Mouse (Mus musculus): ENCODE results near the gene Nos3. TPM values are rescaled to one million over a fixed set of nuclear protein-coding genes. Genes with fewer than 3 reads are reported as not detected.
A peak's percentile ranks its signal among the peaks of the same experiment; 100 is the strongest.

The Nos3 gene
- polyA plus RNA-seq, 1 experiment from 2014 or later = 9.8 TPM

GRCm38 (mm10) chr5:24425421-24426036, 60.9 kb downstream of the Nos3 start:
- Histone ChIP-seq H3K27me3 (peaks cover 22% of the 10 kb centered on the region), H3K36me3 (peaks cover 17% of the 10 kb centered on the region), H3K4me1 (replicated peaks) (peaks cover 58% of the 10 kb centered on the region), H3K4me2 (peak overlapping the region; percentile 83), H3K9me3 (no peaks in the 10 kb centered on the region), H3K4me3 (peak overlapping the region; percentile 64), H3K27ac (peak overlapping the region; percentile 93), H3K9ac (peak overlapping the region; percentile 81)
- under 1% methylated on average over 30 of the region's 30 CpGs for WGBS
- no peak for ATAC-seq (ENCODE audit: low FRiP score)

DNA sequence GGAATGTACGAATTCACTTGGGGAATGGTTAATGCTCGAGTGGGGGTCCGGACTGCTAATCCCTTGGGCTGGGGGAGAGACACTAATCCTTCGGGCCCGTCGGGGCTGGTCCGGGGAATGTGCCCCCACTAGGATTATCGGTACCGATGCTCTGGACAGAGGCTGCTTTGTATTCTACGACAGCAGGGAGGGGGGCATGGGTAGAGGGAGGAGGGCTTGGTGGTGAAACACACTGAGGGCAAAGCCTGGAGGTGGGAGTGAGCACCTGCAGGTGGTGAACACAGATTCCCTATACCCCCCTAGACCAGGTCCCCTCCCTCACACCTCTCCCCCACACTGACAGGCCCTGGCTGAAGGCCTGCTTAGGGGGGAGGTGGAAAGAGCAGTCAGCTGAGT, 61.4 kb downstream of the Nos3 start:
- H3K27me3 ChIP-seq = peaks cover 22% of the 10 kb centered on the region
- no peak overlapping the region for H3K27ac ChIP-seq
- H3K4me3 ChIP-seq = peak overlapping the region; percentile 64
- peaks cover 16% of the 10 kb centered on the region for H3K36me3 ChIP-seq
- 2% methylated on average over 10 of the region's 10 CpGs for WGBS
- ATAC-seq (ENCODE audit: low FRiP score) = no peak
- H3K9me3 ChIP-seq = no peaks in the 10 kb centered on the region
- H3K4me2 ChIP-seq = peak overlapping the region; percentile 83
- peaks cover 58% of the 10 kb centered on the region for H3K4me1 ChIP-seq (replicated peaks)
- peak overlapping the region; percentile 81 for H3K9ac ChIP-seq

DNA sequence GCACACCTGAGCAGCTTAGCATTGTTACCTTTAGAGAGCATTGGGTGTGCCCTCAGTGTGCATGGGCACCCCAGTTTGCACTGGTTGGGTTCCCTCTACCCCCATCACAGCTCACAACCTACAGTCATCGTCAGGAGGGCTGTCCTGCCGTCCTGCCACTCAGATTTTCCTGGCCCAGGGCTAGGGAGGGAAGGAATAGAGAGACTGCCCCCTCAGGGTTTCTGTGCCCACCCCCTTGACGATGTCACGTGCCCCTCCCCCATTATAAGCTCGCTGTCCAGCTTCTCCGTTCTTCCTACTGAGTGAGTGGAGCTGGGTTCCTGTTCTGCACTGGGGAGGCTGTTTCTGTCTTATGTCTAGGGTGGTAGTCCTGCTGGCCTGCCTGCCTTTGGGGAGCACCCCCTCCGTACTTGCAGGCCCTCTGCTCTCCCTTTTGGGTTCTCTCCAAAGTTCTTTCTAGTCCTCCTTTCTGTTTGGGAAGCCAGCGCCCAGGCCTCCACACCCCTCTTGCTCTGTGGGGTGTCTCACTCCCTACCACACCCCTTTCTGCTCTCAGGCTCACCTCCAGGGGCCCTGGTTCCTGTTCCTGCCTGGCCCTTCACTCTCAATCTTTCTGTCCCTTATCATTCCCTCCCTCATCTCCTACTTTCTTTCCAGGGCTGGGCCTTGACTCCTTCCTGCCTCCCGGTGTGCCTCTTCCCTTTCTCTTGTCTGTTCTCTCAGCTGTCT, 62.1 kb downstream of the Nos3 start:
- H3K36me3 ChIP-seq = peaks cover 21% of the 10 kb centered on the region
- ATAC-seq (ENCODE audit: low FRiP score) = no peak
- peak overlapping the region; percentile 13; the same call in 1 of the 2 replicates for H3K9ac ChIP-seq
- 14% methylated on average over 9 of the region's 9 CpGs for WGBS
- peaks cover 22% of the 10 kb centered on the region for H3K27me3 ChIP-seq
- peak overlapping the region; percentile 10 for H3K27ac ChIP-seq
- peak overlapping the region; percentile 64 for H3K4me3 ChIP-seq
- peaks cover 58% of the 10 kb centered on the region for H3K4me1 ChIP-seq (replicated peaks)
- H3K4me2 ChIP-seq = peak overlapping the region; percentile 83
- H3K9me3 ChIP-seq = no peaks in the 10 kb centered on the region

GRCm38 (mm10) chr5:24427285-24427633, 62.6 kb downstream of the Nos3 start:
- Histone ChIP-seq H3K4me3 (peak overlapping the region; percentile 3; the same call in 1 of the 2 replicates), H3K36me3 (peaks cover 26% of the 10 kb centered on the region), H3K9me3 (no peaks in the 10 kb centered on the region), H3K4me1 (replicated peaks) (peaks cover 53% of the 10 kb centered on the region), H3K27me3 (peaks cover 22% of the 10 kb centered on the region), H3K27ac (peak overlapping the region; percentile 10), H3K4me2 (peak overlapping the region; percentile 83), H3K9ac (peak overlapping the region; percentile 46)
- ATAC-seq (ENCODE audit: low FRiP score) = no peak
- 15% methylated on average over 12 of the region's 12 CpGs for WGBS

DNA sequence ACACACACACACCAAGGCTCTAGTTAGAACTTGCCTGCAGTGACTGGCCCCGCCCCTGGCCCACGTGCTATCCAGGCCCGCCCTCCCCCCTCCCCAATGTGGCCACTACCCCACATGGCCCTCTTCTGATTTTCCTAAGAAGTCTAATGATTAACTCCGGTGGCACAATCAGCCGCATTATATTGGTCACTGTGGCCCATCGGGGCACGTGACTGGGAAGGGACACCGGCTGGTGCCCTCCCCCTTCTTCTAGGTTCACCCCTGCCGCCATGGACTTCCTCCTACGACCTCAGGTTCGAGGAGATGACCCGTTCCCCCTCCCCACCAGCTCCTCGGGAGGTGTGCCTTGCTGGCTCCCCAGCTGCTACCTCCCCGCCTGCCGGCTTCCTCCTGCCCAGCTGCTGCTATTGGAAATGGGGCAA, 63.4 kb downstream of the Nos3 start:
- Histone ChIP-seq H3K4me2 (peak overlapping the region; percentile 37), H3K27me3 (peaks cover 22% of the 10 kb centered on the region), H3K4me3 (no peak overlapping the region), H3K9me3 (no peaks in the 10 kb centered on the region), H3K27ac (peak overlapping the region; percentile 12; the same call in 1 of the 2 replicates), H3K9ac (no peak overlapping the region; the same call in 1 of the 2 replicates), H3K36me3 (peaks cover 33% of the 10 kb centered on the region), H3K4me1 (replicated peaks) (peaks cover 46% of the 10 kb centered on the region)
- no peak for ATAC-seq (ENCODE audit: low FRiP score)
- 3% methylated on average over 15 of the region's 15 CpGs for WGBS

DNA sequence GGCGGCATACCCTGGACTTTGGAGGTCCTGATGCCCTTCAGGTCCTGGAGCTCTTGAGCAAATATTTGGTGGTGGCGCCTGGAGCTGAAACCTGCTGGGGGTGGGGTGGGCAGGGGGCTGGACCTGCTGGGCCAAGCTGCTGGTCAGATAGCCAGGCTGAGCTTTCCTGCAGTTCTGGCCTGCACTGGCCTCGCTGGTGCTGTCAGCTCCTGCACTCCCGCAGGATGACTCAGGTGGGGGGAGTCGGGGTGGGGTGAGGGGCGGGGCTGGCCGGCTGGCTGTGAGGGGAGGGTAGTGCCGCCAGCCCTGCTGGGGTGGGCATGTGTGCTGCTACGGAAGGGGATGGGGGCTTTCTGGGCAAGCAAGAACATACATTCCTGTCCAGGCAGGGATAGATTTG, 64.0 kb downstream of the Nos3 start:
- peak overlapping the region; percentile 13; the same call in 1 of the 2 replicates for H3K9ac ChIP-seq
- H3K27me3 ChIP-seq = peaks cover 22% of the 10 kb centered on the region
- ATAC-seq (ENCODE audit: low FRiP score) = no peak
- H3K4me1 ChIP-seq (replicated peaks) = peaks cover 45% of the 10 kb centered on the region
- 15% methylated on average over 9 of the region's 9 CpGs for WGBS
- peak overlapping the region; percentile 37; the same call in 1 of the 2 replicates for H3K4me2 ChIP-seq
- no peaks in the 10 kb centered on the region for H3K9me3 ChIP-seq
- peaks cover 39% of the 10 kb centered on the region for H3K36me3 ChIP-seq
- peak overlapping the region; percentile 12; the same call in 1 of the 2 replicates for H3K27ac ChIP-seq
- H3K4me3 ChIP-seq = no peak overlapping the region

DNA sequence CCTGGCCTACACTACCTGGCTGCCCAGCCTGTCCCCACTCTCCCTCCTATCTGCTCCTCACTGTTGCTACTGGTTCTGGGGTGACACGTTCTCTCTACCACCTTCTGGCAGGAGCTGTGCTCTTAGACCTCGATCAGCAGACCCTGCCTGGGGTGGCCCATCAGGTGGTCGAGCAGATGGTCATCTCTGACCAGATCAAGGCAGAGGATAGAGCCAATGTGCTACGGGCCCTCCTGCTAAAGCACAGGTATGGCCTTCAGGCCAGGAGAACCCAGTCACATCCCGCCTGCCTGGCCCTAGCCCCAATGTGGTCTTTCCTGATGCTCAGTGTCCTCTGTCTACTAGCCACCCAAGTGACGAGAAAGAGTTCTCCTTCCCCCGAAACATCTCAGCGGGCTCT, 69.4 kb downstream of the Nos3 start:
- no peak overlapping the region for H3K4me2 ChIP-seq
- no peak for ATAC-seq (ENCODE audit: low FRiP score)
- H3K4me3 ChIP-seq = no peak overlapping the region
- H3K4me1 ChIP-seq (replicated peaks) = no peaks in the 10 kb centered on the region
- H3K27ac ChIP-seq = no peak overlapping the region
- 89% methylated on average over 8 of the region's 8 CpGs for WGBS
- no peak overlapping the region for H3K9ac ChIP-seq
- H3K27me3 ChIP-seq = no peaks in the 10 kb centered on the region
- peaks cover 73% of the 10 kb centered on the region for H3K36me3 ChIP-seq
- H3K9me3 ChIP-seq = no peaks in the 10 kb centered on the region

Other genes with a start within 250 kb of the Nos3 start
- gene Nupl2, start 199.8 kb upstream of the Nos3 start, polyA plus RNA-seq (2015; fragmentation: Nextera tagmentation; extraction: Ambion mirVana) = 17.1 and 18.5 TPM in 2 replicates
- 12.8 and 14.2 TPM in 2 replicates for gene Kcnh2, start 13.2 kb upstream of the Nos3 start, polyA plus RNA-seq (2015; fragmentation: Nextera tagmentation; extraction: Ambion mirVana)
- gene Atg9b, start 27.3 kb downstream of the Nos3 start, polyA plus RNA-seq (2015; fragmentation: Nextera tagmentation; extraction: Ambion mirVana) = 0.57 and 0.93 TPM in 2 replicates
- 45.7 and 48.7 TPM in 2 replicates for gene Abcb8, start 28.9 kb downstream of the Nos3 start, polyA plus RNA-seq (2015; fragmentation: Nextera tagmentation; extraction: Ambion mirVana)
- 0.94 and 1.3 TPM in 2 replicates for gene Asic3, start 48.6 kb downstream of the Nos3 start, polyA plus RNA-seq (2015; fragmentation: Nextera tagmentation; extraction: Ambion mirVana)
- 104 and 106 TPM in 2 replicates for gene Cdk5, start 58.7 kb downstream of the Nos3 start, polyA plus RNA-seq (2015; fragmentation: Nextera tagmentation; extraction: Ambion mirVana)
- gene Slc4a2, start 59.0 kb downstream of the Nos3 start, polyA plus RNA-seq (2015; fragmentation: Nextera tagmentation; extraction: Ambion mirVana) = 22.5 and 28.5 TPM in 2 replicates
- gene Fastk, start 80.5 kb downstream of the Nos3 start, polyA plus RNA-seq (2015; fragmentation: Nextera tagmentation; extraction: Ambion mirVana) = 88.1 and 96.1 TPM in 2 replicates
- gene Tmub1, start 83.0 kb downstream of the Nos3 start, polyA plus RNA-seq (2015; fragmentation: Nextera tagmentation; extraction: Ambion mirVana) = 51.9 and 57.4 TPM in 2 replicates
- gene Agap3, start 87.4 kb downstream of the Nos3 start, polyA plus RNA-seq (2015; fragmentation: Nextera tagmentation; extraction: Ambion mirVana) = 47.8 and 50.3 TPM in 2 replicates
- gene Gbx1, start 162.4 kb downstream of the Nos3 start, polyA plus RNA-seq (2015; fragmentation: Nextera tagmentation; extraction: Ambion mirVana) = 4.6 and 5.1 TPM in 2 replicates
- gene Asb10, start 176.2 kb downstream of the Nos3 start, polyA plus RNA-seq (2015; fragmentation: Nextera tagmentation; extraction: Ambion mirVana) = 0.16 and 0.49 TPM in 2 replicates
- 0.12 and 0.19 TPM in 2 replicates for gene 4931409K22Rik, start 192.0 kb downstream of the Nos3 start, polyA plus RNA-seq (2015; fragmentation: Nextera tagmentation; extraction: Ambion mirVana)
- 91.6 and 92.3 TPM in 2 replicates for gene Abcf2, start 212.7 kb downstream of the Nos3 start, polyA plus RNA-seq (2015; fragmentation: Nextera tagmentation; extraction: Ambion mirVana)
- gene Chpf2, start 221.9 kb downstream of the Nos3 start, polyA plus RNA-seq (2015; fragmentation: Nextera tagmentation; extraction: Ambion mirVana) = 17.4 and 19.9 TPM in 2 replicates